Mouse (Mus musculus): ENCODE data around the gene Aatk. TPM values are rescaled to one million over a fixed set of nuclear protein-coding genes. Genes with fewer than 3 reads are reported as not detected.

Aatk gene
- total RNA-seq, 2 experiments from 2014 or later, result 30.1 to 30.9 TPM

DNA sequence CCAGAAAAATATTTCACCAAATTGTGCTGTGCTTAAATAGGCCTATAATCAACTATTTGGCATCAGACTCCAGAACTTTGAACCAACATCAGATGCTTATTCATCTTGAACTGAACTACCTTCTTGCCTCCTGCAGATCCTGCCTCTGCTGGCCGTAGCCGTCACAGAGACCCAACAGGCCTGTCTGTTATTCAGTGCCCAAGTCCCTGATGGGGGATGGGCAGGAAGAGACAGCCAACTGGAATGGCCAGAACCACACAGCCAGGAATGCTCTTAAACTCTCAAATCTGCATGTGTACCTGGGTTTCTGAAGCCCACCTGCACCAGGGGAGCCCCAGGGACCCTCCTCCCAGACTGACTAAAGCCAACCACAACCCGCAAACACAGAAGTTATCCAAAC, 20.0 kb downstream of the Aatk start:
- DNase-seq (ENCODE audit: low spot score in 2 of 2), result no peak

DNA sequence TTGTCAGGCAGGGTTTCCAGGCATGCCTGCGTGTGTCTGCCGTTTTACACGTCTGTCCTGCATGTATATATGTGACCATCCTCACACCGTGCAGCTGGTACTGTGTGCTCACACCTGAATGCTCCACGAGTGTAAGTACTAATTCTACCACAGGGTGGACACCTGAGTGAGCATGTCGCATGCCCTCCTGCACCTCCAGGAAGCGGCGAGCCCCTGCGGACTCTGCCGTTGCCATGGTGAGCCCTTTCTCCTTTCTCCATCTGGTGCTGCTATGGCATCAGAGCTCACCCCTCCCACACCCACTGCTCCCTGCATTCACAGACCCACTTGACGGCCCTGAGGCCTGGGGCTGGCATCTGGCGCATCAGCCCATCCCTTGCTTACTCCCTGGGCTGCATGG, 24.1 kb downstream of the Aatk start:
- DNase-seq (ENCODE audit: low spot score in 2 of 2), result no peak

- DNase-seq (ENCODE audit: low spot score in 2 of 2), result no peak
These were observed 24.8 kb downstream of the Aatk start for GRCm38 (mm10) chr11:120022216-120022615.

GRCm38 (mm10) chr11:120021367-120021766, 25.6 kb downstream of the Aatk start:
- DNase-seq (ENCODE audit: low spot score in 2 of 2), result no peak

GRCm38 (mm10) chr11:120019542-120020440, 27.2 kb downstream of the Aatk start:
- DNase-seq (ENCODE audit: low spot score in 2 of 2), result no peak

- no peak for DNase-seq (ENCODE audit: low spot score in 2 of 2)
These were observed 30.0 kb downstream of the Aatk start for GRCm38 (mm10) chr11:120017011-120017410.

GRCm38 (mm10) chr11:120014758-120015157, 32.2 kb downstream of the Aatk start:
- DNase-seq (ENCODE audit: low spot score in 2 of 2), result no peak

DNA sequence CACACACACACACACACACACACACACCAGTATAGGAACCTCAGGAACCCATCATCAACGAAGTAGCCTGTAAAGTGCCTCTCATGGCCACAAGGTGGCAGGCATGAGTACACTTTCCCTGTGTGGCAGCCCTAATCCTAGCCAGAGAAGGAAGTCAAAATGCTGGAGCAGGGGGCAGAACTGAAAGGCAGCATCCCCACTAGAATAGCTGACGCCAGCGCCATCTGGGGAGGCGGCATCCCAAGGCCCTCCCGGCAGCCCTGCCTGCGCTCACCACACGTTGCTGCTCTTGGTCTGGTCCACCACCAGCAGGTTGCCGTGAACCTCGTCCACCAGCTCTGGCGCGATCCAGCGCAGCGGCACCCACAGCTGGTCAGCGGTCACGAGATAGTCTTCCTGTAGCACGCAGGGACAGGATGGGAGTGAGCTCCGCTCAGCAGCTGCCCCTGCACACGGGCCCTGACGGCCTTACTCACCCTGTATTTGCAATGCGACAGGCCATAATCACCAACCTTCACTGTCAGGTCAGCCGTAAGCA, 33.7 kb downstream of the Aatk start:
- DNase-seq (ENCODE audit: low spot score in 2 of 2), result peak in 1 of 2 experiments; percentile 55

- no peak for DNase-seq (ENCODE audit: low spot score in 2 of 2)
These were observed 34.3 kb downstream of the Aatk start for GRCm38 (mm10) chr11:120012702-120013101.

DNA sequence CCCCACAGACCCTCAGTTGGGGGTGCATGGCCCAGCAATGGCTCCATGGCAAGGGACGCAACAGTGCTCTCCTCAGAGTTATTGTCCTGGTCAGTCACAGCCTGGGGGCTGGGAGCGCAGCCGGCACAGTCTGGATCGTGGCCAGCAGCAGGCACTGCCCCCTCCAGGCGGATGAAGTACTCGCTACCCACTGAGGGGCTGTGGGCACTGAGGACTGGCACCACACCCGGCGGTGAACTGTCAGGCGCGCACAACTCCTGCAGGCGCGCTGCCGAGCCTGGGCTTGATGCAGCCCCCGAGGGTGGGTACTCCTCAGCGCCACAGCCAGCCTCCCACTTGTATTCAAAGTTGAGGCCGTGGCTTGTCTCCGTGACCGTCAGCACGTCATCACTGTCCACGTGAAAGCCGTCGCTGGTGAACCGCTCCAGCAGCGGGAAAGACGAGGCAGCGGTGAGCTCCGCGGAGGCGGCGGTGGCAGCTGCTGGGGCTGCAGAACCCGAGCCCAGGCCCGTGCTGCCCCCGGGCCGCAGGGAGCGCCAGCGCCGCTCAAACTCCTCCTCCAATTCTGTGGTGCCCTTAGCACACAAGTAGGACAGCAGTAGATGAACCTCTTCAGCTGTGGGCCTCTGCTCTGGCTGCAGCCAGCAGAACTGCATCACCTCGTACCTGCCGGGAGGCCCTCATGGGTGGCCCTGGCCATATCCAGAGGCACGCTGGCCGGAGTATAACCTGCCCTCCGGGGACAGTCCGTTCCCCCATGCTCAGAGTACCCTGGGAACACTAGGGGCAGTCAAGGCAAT, 35.0 kb downstream of the Aatk start:
- DNase-seq (ENCODE audit: low spot score in 2 of 2), result no peak

DNA sequence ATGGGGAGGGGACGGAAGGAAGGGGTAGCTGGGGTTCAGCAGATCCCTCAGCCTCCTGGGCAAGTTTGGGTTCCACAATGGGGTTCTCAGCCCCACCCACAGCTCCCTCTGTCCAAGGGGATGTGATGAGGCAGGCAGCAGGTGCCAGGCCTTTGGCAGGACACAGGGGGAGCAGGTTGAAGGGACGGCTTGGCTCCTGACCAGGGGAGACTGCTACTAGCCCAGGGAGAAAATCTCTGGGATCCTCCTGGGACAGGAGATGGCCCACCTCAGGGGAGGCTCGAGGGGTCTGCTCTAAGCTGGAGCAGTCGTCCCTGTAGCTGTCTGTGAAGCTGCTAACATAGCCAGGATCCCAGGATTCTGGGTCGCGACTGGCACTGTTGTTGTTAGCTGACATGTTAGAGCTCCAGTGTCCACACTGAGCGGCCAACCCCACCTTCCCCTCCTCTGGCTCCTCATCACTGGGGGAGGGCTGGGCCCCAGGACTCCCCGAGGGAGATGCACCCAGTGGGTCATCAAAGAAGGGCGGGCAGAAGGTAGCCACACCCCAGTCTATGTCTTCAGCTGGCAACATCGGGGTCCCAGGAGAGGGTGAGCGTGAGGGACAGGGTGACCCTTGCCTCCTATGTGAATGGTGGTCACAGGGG, 35.7 kb downstream of the Aatk start:
- DNase-seq (ENCODE audit: low spot score in 2 of 2), result no peak

DNA sequence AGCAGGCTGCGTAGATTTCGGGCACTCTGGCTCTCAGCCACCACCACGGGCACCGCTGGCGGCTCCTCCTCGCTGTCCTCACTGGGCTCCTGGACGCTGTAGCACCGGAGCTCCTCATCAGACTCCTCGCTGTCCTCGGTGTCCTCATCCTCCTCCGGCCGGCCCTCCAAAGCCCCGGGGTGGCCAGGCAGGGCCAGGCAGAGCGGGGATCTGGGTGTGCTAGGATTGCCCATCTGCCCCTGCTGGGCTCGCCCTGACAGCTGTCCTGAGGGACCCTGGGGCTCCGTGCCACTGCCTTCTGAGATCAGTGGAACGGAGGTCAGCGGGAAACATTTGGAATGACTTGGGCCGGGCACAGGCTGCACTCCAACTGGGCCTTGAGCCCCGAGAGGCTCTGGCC, 37.0 kb downstream of the Aatk start:
- no peak for DNase-seq (ENCODE audit: low spot score in 2 of 2)

GRCm38 (mm10) chr11:120008956-120009355, 38.0 kb downstream of the Aatk start:
- DNase-seq (ENCODE audit: low spot score in 2 of 2), result no peak

GRCm38 (mm10) chr11:120008501-120008900, 38.5 kb downstream of the Aatk start:
- no peak for DNase-seq (ENCODE audit: low spot score in 2 of 2)

DNA sequence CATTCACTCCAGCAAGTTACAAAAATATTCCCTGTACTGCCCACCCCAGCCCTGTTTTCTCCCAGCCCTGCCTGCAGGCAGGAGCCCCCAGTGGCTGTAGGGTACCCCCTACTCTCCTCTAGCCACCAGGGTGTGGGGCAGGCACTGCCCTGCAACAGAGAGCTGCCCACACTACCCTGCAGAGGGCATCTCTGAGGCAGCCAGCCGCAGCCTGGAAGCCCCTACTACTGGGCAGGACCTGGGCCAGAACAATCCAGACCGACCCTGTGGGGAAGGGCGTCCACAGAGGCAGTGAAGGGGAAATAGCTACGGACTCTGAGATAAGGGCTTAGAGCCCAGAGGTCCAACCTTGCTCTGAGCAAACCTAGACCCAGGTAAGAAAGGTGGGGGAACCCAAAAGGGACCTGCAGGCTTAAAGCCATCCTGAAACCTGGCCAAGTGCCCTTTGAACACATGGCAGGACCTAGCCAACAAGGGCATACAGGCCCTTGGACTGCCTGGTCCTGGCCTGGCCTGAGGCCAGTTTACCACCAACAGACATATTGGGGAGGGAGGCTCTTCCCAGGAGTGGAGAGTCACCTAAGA, 39.4 kb downstream of the Aatk start:
- no peak for DNase-seq (ENCODE audit: low spot score in 2 of 2)

GRCm38 (mm10) chr11:120005434-120006317, 41.3 kb downstream of the Aatk start:
- DNase-seq (ENCODE audit: low spot score in 2 of 2), result no peak

DNA sequence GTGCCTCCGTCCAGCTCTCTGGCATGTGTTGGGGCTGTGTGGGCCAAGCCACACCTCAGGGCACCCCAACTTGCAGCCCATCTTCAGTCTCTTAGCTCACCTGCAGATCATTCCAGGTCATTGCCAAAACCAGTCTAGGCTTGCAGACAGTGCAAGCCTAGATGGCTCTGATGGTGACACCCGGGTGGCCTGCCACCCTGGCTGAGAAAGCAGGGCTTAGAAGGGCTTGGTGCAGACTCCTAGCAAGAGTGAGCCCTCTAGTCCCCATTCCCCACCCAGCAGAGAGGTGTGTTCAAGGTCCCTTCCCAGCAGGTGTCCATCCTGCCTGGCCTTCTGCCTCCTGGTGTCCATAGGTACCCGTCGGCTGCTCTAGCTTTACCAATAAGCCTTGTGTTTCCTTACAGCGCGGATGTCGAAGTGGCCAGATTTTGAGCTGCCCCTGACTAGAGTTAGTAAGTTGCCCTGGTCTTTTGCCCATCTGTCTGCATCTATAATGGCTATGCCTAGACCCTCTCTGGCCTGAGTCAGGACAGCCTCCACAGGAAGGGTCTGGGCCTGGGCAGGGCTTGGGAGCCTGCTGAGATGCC, 44.2 kb downstream of the Aatk start:
- no peak for DNase-seq (ENCODE audit: low spot score in 2 of 2)

DNA sequence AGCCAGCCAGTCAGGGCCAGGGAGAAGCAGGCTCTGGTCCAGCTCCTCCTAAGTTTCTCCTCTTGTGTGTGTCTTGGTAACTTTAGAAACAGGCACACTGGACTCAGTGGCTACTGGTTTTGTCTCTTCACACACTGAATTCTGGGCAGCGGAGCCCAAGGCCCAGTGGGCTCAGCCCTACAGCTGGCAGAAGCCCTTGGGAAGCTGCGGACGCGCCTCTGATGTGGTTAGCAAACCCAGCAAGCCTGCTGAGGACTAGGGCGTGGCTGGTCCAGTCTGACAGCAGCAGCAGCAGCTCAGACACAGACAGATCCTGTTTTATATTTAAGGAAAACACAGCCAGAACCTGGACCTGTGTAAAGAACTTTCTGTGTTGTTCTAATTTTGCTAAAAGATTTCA, 44.9 kb downstream of the Aatk start:
- DNase-seq (ENCODE audit: low spot score in 2 of 2), result no peak

GRCm38 (mm10) chr11:119997351-119997750, 49.6 kb downstream of the Aatk start:
- no peak for DNase-seq (ENCODE audit: low spot score in 2 of 2)

DNA sequence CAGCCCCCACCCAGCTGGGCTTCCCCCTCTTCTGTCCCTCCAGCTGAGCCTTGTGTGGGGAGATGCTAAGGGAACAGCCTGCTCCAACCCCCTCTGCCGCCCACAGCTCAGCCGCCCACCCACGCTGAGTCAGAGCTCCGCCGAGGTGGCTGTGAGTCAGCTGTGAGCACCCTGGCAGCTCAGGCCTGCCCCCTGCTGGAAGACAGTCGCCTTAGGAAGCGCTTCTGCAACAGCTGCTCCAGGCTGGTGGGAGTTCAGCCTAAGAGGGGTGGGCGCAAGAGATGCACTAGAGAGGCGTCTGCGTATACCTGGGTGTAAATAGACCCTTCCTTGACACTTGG, 55.7 kb downstream of the Aatk start:
- peak; percentile 77 to 86 for DNase-seq (ENCODE audit: low spot score in 2 of 2)
